Mouse (Mus musculus): Measurements from ENCODE around the gene Hmg20a. TPM values are rescaled to one million over a fixed set of nuclear protein-coding genes. Genes with fewer than 3 reads are reported as not detected.

Gene Hmg20a
- polyA plus RNA-seq, 1 experiment from 2014 or later, result 13.2 TPM

- WGBS (ENCODE audit: insufficient replicate concordance), result 35% methylated on average over 9 of the region's 9 CpGs
- ATAC-seq (ENCODE audit: low read depth), result no peak
These were observed 115.5 kb downstream of the Hmg20a start for GRCm38 (mm10) chr9:56533916-56534315.

GRCm38 (mm10) chr9:56534727-56535126 is 116.3 kb downstream of the Hmg20a start:
- no peaks in the 10 kb centered on the region for H3K27me3 ChIP-seq
- H3K27ac ChIP-seq, result no peak overlapping the region
- no peak overlapping the region for H3K4me3 ChIP-seq (replicated peaks)
- no peak for ATAC-seq (ENCODE audit: low read depth)
- H3K9me3 ChIP-seq (replicated peaks), result no peaks in the 10 kb centered on the region
- H3K36me3 ChIP-seq, result no peaks in the 10 kb centered on the region
- whole genome bisulfite sequencing (ENCODE audit: insufficient replicate concordance), result 42% methylated on average over 7 of the region's 7 CpGs
- no peak overlapping the region for H3K4me2 ChIP-seq
- no peak overlapping the region for H3K9ac ChIP-seq
- DNase-seq, result no peak
- peaks cover 11% of the 10 kb centered on the region for H3K4me1 ChIP-seq (replicated peaks)

More at GRCm38 (mm10) chr9:56533916-56534315, 115.5 kb downstream of the Hmg20a start:
- no peaks in the 10 kb centered on the region for H3K9me3 ChIP-seq (replicated peaks)
- no peak overlapping the region for H3K27ac ChIP-seq
- no peak for DNase-seq
- peaks cover 11% of the 10 kb centered on the region for H3K4me1 ChIP-seq (replicated peaks)
- H3K9ac ChIP-seq, result no peak overlapping the region
- no peaks in the 10 kb centered on the region for H3K36me3 ChIP-seq
- H3K27me3 ChIP-seq, result no peaks in the 10 kb centered on the region
- no peak overlapping the region for H3K4me2 ChIP-seq
- H3K4me3 ChIP-seq (replicated peaks), result no peak overlapping the region

GRCm38 (mm10) chr9:56535361-56535760 is 117.0 kb downstream of the Hmg20a start:
- Histone ChIP-seq H3K27me3 (no peaks in the 10 kb centered on the region), H3K9me3 (replicated peaks) (no peaks in the 10 kb centered on the region), H3K4me2 (no peak overlapping the region), H3K9ac (no peak overlapping the region), H3K27ac (no peak overlapping the region), H3K4me3 (replicated peaks) (no peak overlapping the region), H3K4me1 (replicated peaks) (peaks cover 11% of the 10 kb centered on the region), H3K36me3 (no peaks in the 10 kb centered on the region)
- 50% methylated on average over 11 of the region's 11 CpGs for WGBS (ENCODE audit: insufficient replicate concordance)
- DNase-seq, result no peak
- ATAC-seq (ENCODE audit: low read depth), result no peak

GRCm38 (mm10) chr9:56540051-56540450 is 121.6 kb downstream of the Hmg20a start:
- no peak overlapping the region for H3K9ac ChIP-seq
- H3K4me1 ChIP-seq (replicated peaks), result no peaks in the 10 kb centered on the region
- H3K4me2 ChIP-seq, result no peak overlapping the region
- H3K27ac ChIP-seq, result no peak overlapping the region
- DNase-seq, result no peak
- no peaks in the 10 kb centered on the region for H3K9me3 ChIP-seq (replicated peaks)
- H3K36me3 ChIP-seq, result no peaks in the 10 kb centered on the region
- 73% methylated on average over 12 of the region's 12 CpGs for WGBS (ENCODE audit: insufficient replicate concordance)
- ATAC-seq (ENCODE audit: low read depth), result no peak
- no peaks in the 10 kb centered on the region for H3K27me3 ChIP-seq
- no peak overlapping the region for H3K4me3 ChIP-seq (replicated peaks)

GRCm38 (mm10) chr9:56544687-56545475 is 126.5 kb downstream of the Hmg20a start:
- ATAC-seq (ENCODE audit: low read depth), result no peak
- 56% methylated on average over 6 of the region's 6 CpGs for WGBS (ENCODE audit: insufficient replicate concordance)
- no peak overlapping the region for H3K4me2 ChIP-seq
- no peaks in the 10 kb centered on the region for H3K9me3 ChIP-seq (replicated peaks)
- H3K4me1 ChIP-seq (replicated peaks), result no peaks in the 10 kb centered on the region
- no peak overlapping the region for H3K4me3 ChIP-seq (replicated peaks)
- no peak overlapping the region for H3K9ac ChIP-seq
- no peaks in the 10 kb centered on the region for H3K27me3 ChIP-seq
- no peaks in the 10 kb centered on the region for H3K36me3 ChIP-seq
- H3K27ac ChIP-seq, result no peak overlapping the region
- DNase-seq, result no peak

Other genes starting within 250 kb of the Hmg20a start
- gene Peak1, start 542 bp upstream of the Hmg20a start, polyA plus RNA-seq (2015; fragmentation: Nextera tagmentation; extraction: Ambion mirVana), result 2.3 and 3.2 TPM in 2 replicates